Mouse (Mus musculus): ENCODE data around the gene Gm49391. TPM values are rescaled to one million over a fixed set of nuclear protein-coding genes. Genes with fewer than 3 reads are reported as not detected.

Gene Gm49391
- polyA plus RNA-seq, 1 experiment from 2014 or later = 2.0 TPM

GRCm38 (mm10) chr13:60864281-60864680 is 72.1 kb downstream of the Gm49391 start, which contains the start of gene 4930486L24Rik:
TSS of gene 4930486L24Rik (minus strand) at chr13:60864475.
- H3K4me3 ChIP-seq (replicated peaks) = no peak within 1 kb of the TSS
- no peak within 1 kb of the TSS for H3K4me2 ChIP-seq (replicated peaks)
- H3K27me3 ChIP-seq = no peaks in the 10 kb centered on the region
- no peak within 1 kb of the TSS for H3K27ac ChIP-seq (replicated peaks)
- ATAC-seq (ENCODE audit: insufficient number of reproducible peaks, low FRiP score, low TSS enrichment, low read depth) = no peak
- H3K4me1 ChIP-seq = no peaks in the 10 kb centered on the region
- H3K9ac ChIP-seq = no peak within 1 kb of the TSS
- H3K9me3 ChIP-seq (replicated peaks) = no peaks in the 10 kb centered on the region
- WGBS = 67% methylated on average over 1 of the region's 1 CpGs
- H3K36me3 ChIP-seq = no peaks in the 10 kb centered on the region

- Histone ChIP-seq H3K27me3 (no peaks in the 10 kb centered on the region), H3K4me2 (replicated peaks) (no peak overlapping the region), H3K36me3 (no peaks in the 10 kb centered on the region), H3K4me3 (replicated peaks) (no peak overlapping the region), H3K4me1 (no peaks in the 10 kb centered on the region), H3K27ac (replicated peaks) (no peak overlapping the region), H3K9me3 (replicated peaks) (no peaks in the 10 kb centered on the region), H3K9ac (no peak overlapping the region)
- 80% methylated on average over 4 of the region's 4 CpGs for WGBS
- ATAC-seq (ENCODE audit: insufficient number of reproducible peaks, low FRiP score, low TSS enrichment, low read depth) = peak; percentile 54; the same call in 1 of the 2 replicates
These were observed 87.9 kb downstream of the Gm49391 start for GRCm38 (mm10) chr13:60848241-60849120.

Other genes with a start within 250 kb of the Gm49391 start
- gene BC051665, start 150.2 kb downstream of the Gm49391 start, polyA plus RNA-seq (2015; fragmentation: Nextera tagmentation; extraction: Ambion mirVana) = not detected in 2 replicates
- gene Ctsll3, start 133.7 kb downstream of the Gm49391 start, polyA plus RNA-seq (2015; fragmentation: Nextera tagmentation; extraction: Ambion mirVana) = 0.87 and 1.3 TPM in 2 replicates
- gene 4930486L24Rik, start 72.1 kb downstream of the Gm49391 start, polyA plus RNA-seq (2015; fragmentation: Nextera tagmentation; extraction: Ambion mirVana) = 0.17 and 0.38 TPM in 2 replicates
- gene Gm49392, start 39.7 kb downstream of the Gm49391 start, polyA plus RNA-seq (2015; fragmentation: Nextera tagmentation; extraction: Ambion mirVana) = not detected in 2 replicates
- 5.3 and 6.4 TPM in 2 replicates for gene Ctla2b, start 39.1 kb downstream of the Gm49391 start, polyA plus RNA-seq (2015; fragmentation: Nextera tagmentation; extraction: Ambion mirVana)
- gene Tpbpb, start 31.7 kb downstream of the Gm49391 start, polyA plus RNA-seq (2015; fragmentation: Nextera tagmentation; extraction: Ambion mirVana) = not detected in 2 replicates
- not detected in 2 replicates for gene Gm49393, start 981 bp downstream of the Gm49391 start, polyA plus RNA-seq (2015; fragmentation: Nextera tagmentation; extraction: Ambion mirVana)
- 31.0 and 31.8 TPM in 2 replicates for gene Ctla2a, start 54 bp upstream of the Gm49391 start, polyA plus RNA-seq (2015; fragmentation: Nextera tagmentation; extraction: Ambion mirVana)
- not detected in 2 replicates for gene Tpbpa, start 5.4 kb upstream of the Gm49391 start, polyA plus RNA-seq (2015; fragmentation: Nextera tagmentation; extraction: Ambion mirVana)
- gene Ctsj, start 69.4 kb upstream of the Gm49391 start, polyA plus RNA-seq (2015; fragmentation: Nextera tagmentation; extraction: Ambion mirVana) = not detected in 2 replicates
- not detected in 2 replicates for gene Ctsq, start 104.1 kb upstream of the Gm49391 start, polyA plus RNA-seq (2015; fragmentation: Nextera tagmentation; extraction: Ambion mirVana)
- gene Ctsr, start 227.7 kb upstream of the Gm49391 start, polyA plus RNA-seq (2015; fragmentation: Nextera tagmentation; extraction: Ambion mirVana) = not detected in 2 replicates

Data from embryonic facial prominence, embryonic 15.5 days (tissue).